Mouse (Mus musculus) brain, embryonic 14.5 days (tissue): ENCODE measurements at regions not wholly inside any gene's neighbourhood (a gene's known extent, or its start where the extent isn't known, plus 50 kb on each side); places are given as distances from the start of the nearest gene placed in this dataset.

Source experiments
- CTCF ChIP-seq: fragments of 200-500 bp; IDR thresholded peaks from 2 replicates; pipeline ENCODE4 v1.5.1; 2012; ENCODE audit warnings: inconsistent platforms, mild to moderate bottlenecking, moderate library complexity, borderline replicate concordance; ENCODE audit not compliant: insufficient read depth, insufficient read length; ENCODE audit errors: extremely low read depth
- POLR2A ChIP-seq: fragments of 200-500 bp; IDR thresholded peaks from 2 replicates; pipeline ENCODE4 v1.6.1; 2012; ENCODE audit warnings: mild to moderate bottlenecking, inconsistent platforms, borderline replicate concordance; ENCODE audit not compliant: poor library complexity, insufficient read depth, insufficient read length, severe bottlenecking; ENCODE audit errors: extremely low read depth

- TF ChIP-seq CTCF (no peak), POLR2A (no peak)
These were observed 97.6 kb downstream of the Thbs2 start for GRCm38 (mm10) chr17:14596470-14596869.
